Mouse (Mus musculus) embryonic facial prominence, embryonic 10.5 days (tissue): ENCODE data around the gene Rp9. TPM values are rescaled to one million over a fixed set of nuclear protein-coding genes. Genes with fewer than 3 reads are reported as not detected.
"Not testable (repeated sequence)": the region's sequence is repeated elsewhere in the genome, so short reads cannot be mapped to it uniquely, and the experiment has no call there.

ENCODE experiments used
- DNase-seq: peaks from one replicate; pipeline ENCODE4 v3.0.0-alpha.2; 2017; ENCODE audit warnings: low spot score
- H3K27ac ChIP-seq: fragments of 300-500 bp; sonication (generic); replicated peaks from 2 replicates; pipeline ENCODE4 v1.5.1; 2016; ENCODE audit warnings: mild to moderate bottlenecking
- H3K27me3 ChIP-seq: fragments of 300-500 bp; sonication (generic); replicated peaks from 2 replicates; pipeline ENCODE4 v1.6.1; 2016; ENCODE audit warnings: low read depth, mild to moderate bottlenecking; ENCODE audit not compliant: poor library complexity, severe bottlenecking
- H3K36me3 ChIP-seq: fragments of 300-500 bp; sonication (generic); replicated peaks from 2 replicates; pipeline ENCODE4 v1.6.1; 2016; ENCODE audit warnings: mild to moderate bottlenecking, moderate library complexity
- H3K4me1 ChIP-seq: fragments of 300-500 bp; sonication (generic); 2 replicates; pipeline ENCODE4 v1.6.1; 2016
- H3K4me3 ChIP-seq: fragments of 300-500 bp; sonication (generic); 2 replicates; pipeline ENCODE4 v1.5.1; 2016; ENCODE audit warnings: mild to moderate bottlenecking, moderate library complexity
- H3K9me3 ChIP-seq: fragments of 300-500 bp; sonication (generic); 2 replicates; pipeline ENCODE4 v1.6.1; 2016; ENCODE audit warnings: mild to moderate bottlenecking
- WGBS: fragments of 180-500 bp; shearing (Covaris S2); methylation state at CpG from one replicate; pipeline ENCODE4 v1.1.7; 2016; 5-methylcytosine and 5-hydroxymethylcytosine counted together
- polyA plus RNA-seq: library from polyadenylated mRNA; unstranded; fragments of >200 nt; fragmentation: Nextera tagmentation; extraction: Ambion mirVana; gene quantifications from 2 replicates; pipeline ENCODE4 v1.2.1, GENCODE M21; 2016

The Rp9 gene
- polyA plus RNA-seq, 1 experiment from 2014 or later, result 51.0 TPM

DNA sequence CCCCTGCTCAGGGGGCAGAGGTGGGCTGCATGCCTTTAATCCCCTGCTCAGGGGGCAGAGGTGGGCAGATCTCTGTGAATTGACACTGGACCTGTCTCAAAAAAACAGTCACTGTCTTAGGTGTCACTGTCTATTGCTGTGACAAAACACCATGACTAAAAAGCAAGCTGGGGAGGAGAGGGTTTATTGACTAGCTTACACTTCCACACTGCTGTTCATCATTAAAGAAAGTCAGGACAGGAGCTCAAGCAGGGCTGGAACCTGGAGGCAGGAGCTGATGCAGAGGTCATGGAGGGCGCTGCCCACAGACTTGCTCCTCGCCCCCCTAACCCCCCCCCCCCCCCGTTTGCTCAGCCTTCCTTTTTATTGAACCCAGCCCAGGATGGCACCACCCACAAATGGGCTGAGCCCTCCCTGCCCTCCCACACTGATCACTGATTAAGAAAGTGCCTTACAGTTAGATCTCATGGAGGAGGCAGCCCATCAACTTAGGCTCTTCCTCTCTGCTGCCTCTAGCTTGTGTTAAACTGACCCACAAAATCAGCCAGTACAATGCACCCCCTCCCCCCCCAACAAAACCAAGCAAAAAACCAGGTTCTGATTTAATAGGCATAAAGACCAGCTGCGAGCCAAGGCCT lies 41.4 kb downstream of the Rp9 start:
- Histone ChIP-seq H3K4me1 (peaks cover 29% of the 10 kb centered on the region), H3K4me3 (no peak overlapping the region), H3K27me3 (no peaks in the 10 kb centered on the region), H3K27ac (no peak overlapping the region), H3K36me3 (no peaks in the 10 kb centered on the region), H3K9me3 (no peaks in the 10 kb centered on the region)
- DNase-seq, result peak; percentile 12
- WGBS, result 37% methylated on average over 4 of the region's 4 CpGs

DNA sequence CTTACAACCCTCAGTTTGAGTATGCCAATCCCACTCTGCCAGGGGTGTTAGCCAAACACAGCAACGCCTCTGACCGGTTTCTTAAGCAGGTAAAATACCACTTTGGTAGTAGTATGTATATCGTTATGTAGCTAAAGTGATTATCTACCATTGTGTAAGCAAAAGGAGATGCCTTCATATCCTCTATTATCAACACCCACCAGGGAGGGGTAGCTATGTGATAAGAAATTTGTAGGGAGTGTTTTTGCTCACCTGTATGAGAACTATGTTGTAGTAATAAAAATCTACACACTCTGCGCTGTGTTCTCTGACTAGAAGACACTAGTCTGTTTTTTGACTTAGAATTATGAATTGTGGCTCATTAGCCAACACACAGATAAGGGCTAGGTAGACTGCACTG lies 44.8 kb downstream of the Rp9 start:
- Histone ChIP-seq H3K9me3 (no peaks in the 10 kb centered on the region), H3K4me1 (peaks cover 22% of the 10 kb centered on the region), H3K36me3 (no peaks in the 10 kb centered on the region), H3K27me3 (no peaks in the 10 kb centered on the region), H3K27ac (no peak overlapping the region), H3K4me3 (no peak overlapping the region)
- no peak for DNase-seq
- 94% methylated on average over 4 of the region's 4 CpGs for WGBS

DNA sequence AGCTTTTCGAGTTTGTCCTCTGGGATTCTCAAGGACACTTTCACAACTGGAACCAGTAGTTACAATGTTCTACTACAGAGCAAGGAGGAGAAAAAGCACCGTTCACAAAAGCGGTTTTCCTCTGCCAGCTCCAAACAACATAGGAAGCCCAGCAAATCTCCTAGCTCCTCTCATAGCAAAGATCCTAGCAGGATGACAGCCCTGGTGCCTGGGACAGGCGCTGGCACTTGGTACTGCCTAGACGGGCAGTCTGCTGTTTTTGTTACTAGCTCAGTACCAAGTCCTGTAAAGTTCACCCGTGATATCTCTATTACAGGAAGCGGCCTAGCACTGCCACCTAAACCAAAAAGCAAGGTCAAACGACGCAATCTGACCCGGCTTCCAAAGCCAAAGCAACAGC lies 45.3 kb downstream of the Rp9 start:
- Histone ChIP-seq H3K4me1 (peaks cover 17% of the 10 kb centered on the region), H3K9me3 (no peaks in the 10 kb centered on the region), H3K36me3 (no peaks in the 10 kb centered on the region), H3K27ac (no peak overlapping the region), H3K27me3 (no peaks in the 10 kb centered on the region), H3K4me3 (no peak overlapping the region)
- no peak for DNase-seq
- whole genome bisulfite sequencing, result 81% methylated on average over 10 of the region's 10 CpGs

DNA sequence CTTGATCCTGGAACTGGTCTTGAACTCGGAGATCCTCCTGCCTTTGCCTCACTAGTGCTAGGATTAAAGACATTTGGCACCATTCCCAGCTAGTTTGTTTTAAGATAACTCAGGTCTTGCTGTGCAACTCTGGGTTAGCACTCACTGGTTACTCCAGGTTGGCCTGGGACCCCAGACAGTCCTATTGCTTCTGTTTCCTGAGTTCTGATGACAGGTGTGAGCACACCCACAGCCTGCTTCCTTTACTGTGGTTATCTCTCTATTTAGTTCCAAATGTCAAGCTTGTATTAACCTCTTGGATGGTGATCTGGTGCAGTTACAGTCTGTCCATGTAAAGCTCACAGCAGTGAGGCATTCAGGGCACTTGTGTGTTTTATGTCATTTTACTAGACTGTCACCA lies 46.0 kb downstream of the Rp9 start:
- 70% methylated on average over 1 of the region's 1 CpGs for WGBS
- Histone ChIP-seq H3K9me3 (no peaks in the 10 kb centered on the region), H3K4me1 (peaks cover 11% of the 10 kb centered on the region), H3K27ac (no peak overlapping the region), H3K36me3 (no peaks in the 10 kb centered on the region), H3K4me3 (no peak overlapping the region), H3K27me3 (no peaks in the 10 kb centered on the region)
- DNase-seq, result no peak

DNA sequence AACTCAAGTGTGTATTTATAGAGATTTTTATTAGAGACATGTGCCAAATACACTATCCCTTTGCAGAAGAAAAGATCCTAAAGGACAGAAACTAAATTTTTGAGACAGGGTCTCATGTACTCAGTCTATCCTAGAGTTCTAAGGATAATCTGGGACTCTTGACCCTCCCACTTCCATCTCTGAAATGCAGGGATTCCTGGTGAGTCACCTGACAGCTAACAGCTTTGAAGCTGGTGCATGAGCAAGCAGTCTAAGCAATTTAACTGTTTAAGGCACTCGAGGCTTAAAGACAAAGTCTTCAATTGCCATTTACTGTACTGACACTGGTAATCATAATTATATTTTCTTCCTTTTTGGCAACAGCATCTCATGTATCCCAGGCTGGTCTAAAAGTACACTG lies 47.0 kb downstream of the Rp9 start:
- no peak for DNase-seq
- H3K27ac ChIP-seq, result no peak overlapping the region
- no peaks in the 10 kb centered on the region for H3K9me3 ChIP-seq
- H3K4me3 ChIP-seq, result no peak overlapping the region
- peaks cover 2% of the 10 kb centered on the region for H3K4me1 ChIP-seq
- no peaks in the 10 kb centered on the region for H3K36me3 ChIP-seq
- no peaks in the 10 kb centered on the region for H3K27me3 ChIP-seq
- WGBS, result 76% methylated on average over 1 of the region's 1 CpGs

DNA sequence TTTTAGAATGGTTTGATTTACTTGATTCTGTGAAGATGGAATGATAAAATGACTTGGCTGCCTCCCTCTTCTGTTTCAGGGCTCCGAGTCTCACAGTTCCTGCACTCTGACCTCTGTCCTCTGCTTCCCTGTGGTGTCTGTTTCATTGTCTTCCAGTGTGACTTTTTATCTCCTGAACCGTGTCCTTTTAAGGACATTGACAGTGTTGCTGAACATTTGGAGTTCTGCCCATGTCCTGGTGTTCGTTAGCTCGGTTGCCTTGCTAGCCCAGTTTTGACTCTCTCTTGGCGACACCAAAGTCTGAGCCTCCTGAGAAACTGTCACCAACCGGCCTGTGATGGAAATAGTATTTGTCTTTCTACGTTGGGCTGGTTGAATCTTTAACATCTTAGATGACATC lies 49.1 kb downstream of the Rp9 start:
- Histone ChIP-seq H3K4me1 (peaks cover 2% of the 10 kb centered on the region; the same call in 1 of the 2 replicates), H3K27ac (no peak overlapping the region), H3K4me3 (no peak overlapping the region), H3K36me3 (no peaks in the 10 kb centered on the region), H3K9me3 (no peaks in the 10 kb centered on the region), H3K27me3 (no peaks in the 10 kb centered on the region)
- DNase-seq, result no peak
- 35% methylated on average over 7 of the region's 7 CpGs for WGBS

DNA sequence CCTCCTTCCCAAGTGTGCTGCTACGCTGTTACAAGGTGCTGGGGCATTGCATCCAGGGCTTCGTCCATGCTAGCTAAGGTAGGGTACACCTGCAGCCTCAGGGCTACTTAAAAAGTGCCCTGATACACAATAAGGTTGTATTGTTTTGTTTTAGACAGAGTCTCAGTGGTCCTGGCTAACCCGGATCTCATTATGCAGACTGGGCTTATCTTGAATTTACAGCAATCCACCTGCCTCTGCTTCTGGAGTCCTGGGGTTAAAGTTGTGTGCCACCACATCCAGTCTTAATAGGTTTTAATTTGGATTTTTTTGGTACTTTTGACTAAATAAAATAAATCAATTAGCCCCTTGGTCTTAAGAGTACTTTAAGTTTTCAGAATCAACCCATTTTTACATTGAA lies 49.7 kb downstream of the Rp9 start:
- no peaks in the 10 kb centered on the region for H3K9me3 ChIP-seq
- 83% methylated on average over 3 of the region's 3 CpGs for WGBS
- no peak overlapping the region for H3K4me3 ChIP-seq

DNA sequence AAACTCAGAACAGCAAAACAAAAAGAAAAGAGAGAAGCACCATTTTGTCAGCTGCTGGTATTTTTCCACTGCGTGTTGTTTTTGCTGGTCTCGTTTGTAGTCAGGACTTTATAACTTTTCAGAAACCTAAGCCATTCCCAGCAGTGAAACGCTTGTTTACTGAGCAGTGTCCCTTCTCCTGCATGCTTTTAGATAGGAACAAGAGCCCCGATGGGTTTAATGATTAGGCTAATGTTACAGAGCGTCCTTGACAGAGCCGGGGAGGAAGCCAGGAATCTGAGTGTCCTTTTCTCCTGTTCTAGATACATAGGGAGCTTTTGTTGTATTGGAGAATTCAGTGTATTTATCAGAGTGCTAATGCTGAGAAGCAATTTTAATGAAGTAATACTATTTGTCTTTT lies 52.0 kb downstream of the Rp9 start:
- WGBS, result 56% methylated on average over 6 of the region's 6 CpGs
- Histone ChIP-seq H3K4me3 (no peak overlapping the region), H3K27me3 (peaks cover 18% of the 10 kb centered on the region), H3K4me1 (no peaks in the 10 kb centered on the region), H3K36me3 (no peaks in the 10 kb centered on the region), H3K27ac (no peak overlapping the region), H3K9me3 (no peaks in the 10 kb centered on the region)
- DNase-seq, result no peak

More for the DNA sequence above, 49.7 kb downstream of the Rp9 start:
- DNase-seq, result no peak
- Histone ChIP-seq H3K27ac (no peak overlapping the region), H3K27me3 (peaks cover 3% of the 10 kb centered on the region; the same call in 1 of the 2 replicates), H3K4me1 (peaks cover 2% of the 10 kb centered on the region; the same call in 1 of the 2 replicates), H3K36me3 (no peaks in the 10 kb centered on the region)

DNA sequence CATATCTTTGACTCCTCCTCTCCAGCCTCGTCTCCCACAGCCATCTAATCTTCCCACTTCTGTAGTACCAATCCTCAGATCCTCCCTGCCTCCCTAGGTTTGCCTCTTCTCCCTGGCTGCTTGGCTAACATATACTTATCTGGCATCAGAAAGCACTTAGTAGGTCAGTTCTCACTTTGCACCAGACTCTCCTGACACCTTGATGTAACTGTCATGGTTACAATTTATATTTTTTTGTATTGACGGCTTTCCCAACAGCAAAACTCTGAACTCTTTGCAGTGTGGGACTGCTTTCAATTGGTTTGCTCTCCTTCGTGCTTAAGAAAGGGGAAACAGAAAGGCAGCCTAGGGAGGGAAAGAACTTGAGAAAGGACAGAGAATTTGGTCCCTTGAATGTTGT lies 53.4 kb downstream of the Rp9 start:
- H3K9me3 ChIP-seq, result no peaks in the 10 kb centered on the region
- H3K36me3 ChIP-seq, result no peaks in the 10 kb centered on the region
- WGBS, result 84% methylated on average over 3 of the region's 3 CpGs
- H3K27ac ChIP-seq, result no peak overlapping the region
- DNase-seq, result no peak
- no peak overlapping the region for H3K4me3 ChIP-seq
- H3K4me1 ChIP-seq, result 0 out of 2 replicates have a peak, but pooled peaks cover 3% of the 10 kb centered on the region
- H3K27me3 ChIP-seq, result peaks cover 24% of the 10 kb centered on the region

DNA sequence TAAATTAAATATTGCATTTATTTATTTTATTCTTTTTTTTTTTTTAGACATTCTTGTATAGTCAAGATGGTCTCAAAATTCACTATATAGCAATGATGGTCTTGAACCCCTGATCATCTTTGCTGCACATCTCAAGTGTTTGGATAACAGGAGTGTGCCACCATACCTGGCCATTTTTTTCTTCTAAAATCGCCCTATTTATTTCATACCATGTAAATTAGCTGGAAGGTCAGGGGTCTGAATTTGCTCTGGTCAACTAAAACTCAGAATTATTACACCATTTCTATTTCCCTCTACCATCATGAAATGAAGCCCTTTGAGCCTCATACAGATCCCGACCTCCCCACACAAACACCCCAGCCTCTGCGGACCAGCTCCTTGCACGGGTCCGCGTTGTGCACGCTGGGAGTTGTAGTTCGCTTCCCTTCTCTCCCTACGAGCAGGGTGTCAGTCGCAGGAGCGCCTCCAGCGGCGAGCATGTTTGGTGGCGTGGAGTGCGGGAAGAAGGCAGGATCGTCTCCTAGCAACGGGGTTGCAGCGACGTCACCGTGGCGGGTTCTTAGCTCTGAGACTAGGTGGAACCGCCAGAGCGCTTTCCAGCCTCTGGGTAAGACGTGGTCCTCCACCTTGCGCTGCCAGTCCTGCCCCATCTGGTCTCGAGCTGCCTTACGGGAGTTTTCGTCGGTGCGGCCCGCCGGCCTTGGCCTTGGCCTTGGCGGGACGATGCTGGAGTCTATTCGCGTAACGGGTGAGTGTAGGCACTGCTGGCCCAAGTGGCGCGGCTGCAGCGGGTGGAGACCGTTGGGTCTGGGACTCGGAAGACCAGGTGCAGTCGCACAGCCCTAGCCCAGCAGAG lies 58.3 kb downstream of the Rp9 start, which contains the start of gene 9530077C05Rik:
TSS of gene 9530077C05Rik (plus strand) at position 512 of the 856 bp plus-strand sequence.
- no peaks in the 10 kb centered on the region for H3K9me3 ChIP-seq
- H3K27ac ChIP-seq, result peak within 1 kb of the TSS; percentile 78
- H3K27me3 ChIP-seq, result peaks cover 24% of the 10 kb centered on the region
- peak; percentile 96 for DNase-seq
- no peaks in the 10 kb centered on the region for H3K36me3 ChIP-seq
- H3K4me3 ChIP-seq, result peak within 1 kb of the TSS; percentile 67
- WGBS, result under 1% methylated on average over 43 of the region's 43 CpGs
- H3K4me1 ChIP-seq, result 0 out of 2 replicates have a peak, but pooled peaks cover 3% of the 10 kb centered on the region

DNA sequence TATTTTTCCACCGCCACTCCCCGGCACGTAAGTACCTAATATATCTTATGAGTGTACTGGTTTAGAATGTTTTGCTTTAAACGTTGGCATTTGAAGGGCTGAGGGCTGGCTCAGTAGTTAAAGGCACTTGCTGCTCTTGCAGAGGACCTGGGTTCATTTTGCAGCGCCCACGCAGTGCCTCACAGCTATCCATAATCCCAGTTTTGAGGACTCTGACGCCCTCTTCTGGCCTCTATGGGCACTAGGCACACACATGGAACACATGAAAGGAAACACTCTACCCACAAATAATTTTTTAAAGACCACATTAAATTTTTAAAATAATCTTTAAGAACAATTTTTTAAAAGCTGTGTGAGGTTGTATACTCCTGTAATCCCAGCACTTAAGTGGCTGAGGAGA lies 60.0 kb downstream of the Rp9 start:
- Histone ChIP-seq H3K36me3 (no peaks in the 10 kb centered on the region), H3K9me3 (no peaks in the 10 kb centered on the region), H3K27ac (no peak overlapping the region), H3K4me1 (0 out of 2 replicates have a peak, but pooled peaks cover 3% of the 10 kb centered on the region), H3K27me3 (peaks cover 17% of the 10 kb centered on the region), H3K4me3 (no peak overlapping the region)
- 75% methylated on average over 7 of the region's 7 CpGs for WGBS
- no peak for DNase-seq

DNA sequence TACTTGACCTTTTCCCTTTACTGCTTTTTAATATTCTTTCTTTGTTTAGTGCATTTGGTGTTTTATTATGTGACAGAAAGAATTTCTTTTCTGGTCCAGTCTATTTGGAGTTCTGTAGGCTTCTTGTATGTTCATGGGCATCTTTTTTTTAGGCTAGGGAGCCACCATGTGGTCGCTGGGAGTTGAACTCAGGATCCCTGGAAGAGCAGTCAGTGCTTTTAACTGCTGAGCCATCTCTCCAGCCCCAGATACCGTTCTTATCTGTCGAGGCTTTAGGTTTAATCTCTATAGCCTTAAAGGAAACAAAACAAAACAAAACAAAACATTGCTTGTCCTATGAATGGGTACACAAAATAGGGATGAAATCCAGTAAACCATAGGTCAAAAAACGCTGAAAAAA lies 61.2 kb downstream of the Rp9 start:
- WGBS, result 34% methylated on average over 4 of the region's 4 CpGs
- not testable (repeated sequence) for H3K4me3 ChIP-seq

DNA sequence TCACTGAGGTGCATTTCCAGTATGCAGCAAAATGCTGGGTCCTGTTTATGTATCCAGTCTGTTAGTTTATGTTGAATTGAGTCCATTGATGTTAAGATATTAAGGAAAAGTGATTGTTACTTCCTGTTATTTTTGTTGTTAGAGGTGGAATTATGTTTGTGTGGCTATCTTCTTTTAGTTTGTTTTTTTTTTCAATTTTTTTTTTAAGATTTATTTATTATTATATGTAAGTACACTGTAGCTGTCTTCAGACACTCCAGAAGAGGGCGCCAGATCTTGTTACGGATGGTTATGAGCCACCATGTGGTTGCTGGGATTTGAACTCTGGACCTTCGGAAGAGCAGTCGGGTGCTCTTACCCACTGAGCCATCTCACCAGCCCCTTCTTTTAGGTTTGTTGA lies 61.9 kb downstream of the Rp9 start:
- H3K27ac ChIP-seq, H3K36me3 ChIP-seq, H3K9me3 ChIP-seq, DNase-seq, H3K27me3 ChIP-seq, H3K4me3 ChIP-seq, H3K4me1 ChIP-seq: not testable (repeated sequence)
- WGBS, result 83% methylated on average over 4 of the region's 4 CpGs

More for the DNA sequence above, 61.2 kb downstream of the Rp9 start:
- H3K27me3 ChIP-seq, H3K27ac ChIP-seq, H3K4me1 ChIP-seq, H3K9me3 ChIP-seq, DNase-seq, H3K36me3 ChIP-seq: not testable (repeated sequence)
